ENCODE assay signal across 10 mouse cellular contexts in genomic region chr8:124252533-124252950, GRCm38 (mm10). TPM values are rescaled to one million over a fixed set of nuclear protein-coding genes. Genes with fewer than 3 reads are reported as not detected.
A peak's percentile ranks its signal among the peaks of the same experiment; 100 is the strongest.
DNase-seq lines count a peak whose midpoint lies in the region; ATAC-seq lines count a peak whose summit lies in the region.
"Had no signal": no experiment of that assay in that cellular context is flagged by ENCODE, and none has a peak within 500 bp of the region (broad histone marks: within the 10 kb centered on the region; RNA-seq: fewer than 3 reads in every experiment).

No protein-coding gene starts in this region.

- ATAC-seq in lung, embryonic 16.5 days (ENCODE audit: low read depth), result peak; percentile 27; the same call in 1 of the 2 replicates
- ATAC-seq in megakaryocyte progenitor cell, adult 5-6 weeks (replicated peaks; ENCODE audit: poor library complexity), result no peak
- ATAC-seq: liver, postnatal 0 days had no signal

- peak overlapping the region; percentile 87 for H3K27ac ChIP-seq in lung, embryonic 16.5 days (ENCODE audit: low read length)

- H3K9ac ChIP-seq in lung, embryonic 16.5 days (ENCODE audit: low read length), result no peak overlapping the region
- H3K9ac ChIP-seq: liver, postnatal 0 days had no signal

- DNase-seq in layer of hippocampus, adult 18-20 months (ENCODE audit: low spot score in 2 of 2), result peak; percentile 39 to 69
- no peak for DNase-seq in layer of hippocampus, postnatal 36 days
- DNase-seq in brain, adult 2 months (ENCODE audit: low read depth, low spot score), result peak; percentile 77
- peak; percentile 89 for DNase-seq in kidney, adult 9 months
- DNase-seq in yolk sac, embryonic 10.5 days (ENCODE audit: low spot score), result no peak
- DNase-seq in retina, embryonic 14.5 days (ENCODE audit: low spot score), result no peak
- DNase-seq: liver, postnatal 0 days had no signal

- no peak overlapping the region for H3K4me3 ChIP-seq in lung, embryonic 16.5 days (ENCODE audit: low read length)
- H3K4me3 ChIP-seq: hindbrain, embryonic 10.5 days had no signal

- no peak overlapping the region for H3K4me2 ChIP-seq in lung, embryonic 16.5 days (ENCODE audit: low read depth, low read length)

- H3K9me3 ChIP-seq in lung, embryonic 16.5 days (ENCODE audit: control insufficient read depth, low read length), result no peaks in the 10 kb centered on the region
- H3K9me3 ChIP-seq: hindbrain, embryonic 10.5 days had no signal

- H3K27me3 ChIP-seq in lung, embryonic 16.5 days (ENCODE audit: control insufficient read depth, insufficient read depth, low read depth, low read length), result no peaks in the 10 kb centered on the region

- H3K4me1 ChIP-seq in lung, embryonic 16.5 days (replicated peaks; ENCODE audit: control insufficient read depth, insufficient read depth, low read length), result peaks cover 54% of the 10 kb centered on the region

- no peaks in the 10 kb centered on the region for H3K36me3 ChIP-seq in lung, embryonic 16.5 days (ENCODE audit: control insufficient read depth, insufficient read depth, low read length)

- WGBS in lung, embryonic 16.5 days, result 51% methylated on average over 5 of the region's 5 CpGs

RNA-seq across cellular contexts. Expression of gene Galnt2, which starts 21.4 kb away (rescaled TPM):
- 10 to 100 TPM; 41.5 to 48.8 TPM for total RNA-seq in layer of hippocampus, adult 18-20 months (2021)
- 10 to 100 TPM; 32.6 to 45.9 TPM for total RNA-seq in layer of hippocampus, postnatal 36 days (2021)
- polyA plus RNA-seq in lung, embryonic 16.5 days (2015; fragmentation: Nextera tagmentation; extraction: Ambion mirVana), result 36.8 and 46.4 TPM in 2 replicates
- 50.8 and 51.2 TPM in 2 replicates for total RNA-seq in megakaryocyte progenitor cell, adult 5-6 weeks (2015)
- 20.9 and 36.1 TPM in 2 replicates for total RNA-seq in megakaryocyte progenitor cell, adult 5-6 weeks (2017)

Comparison
In these comparisons a context has a peak if more than half of its experiments do, and no peak if none do; other contexts are left out.
1. DNase-seq: peak in layer of hippocampus, adult 18-20 months (2 of 2), brain, adult 2 months (single experiment) and kidney, adult 9 months (single experiment); none in layer of hippocampus, postnatal 36 days (0 of 2), yolk sac, embryonic 10.5 days (single experiment) and retina, embryonic 14.5 days (single experiment).